Mouse (Mus musculus): ENCODE measurements around the gene Adgrv1.
"Not testable (repeated sequence)": the region's sequence is repeated elsewhere in the genome, so short reads cannot be mapped to it uniquely, and the experiment has no call there.

The Adgrv1 gene

DNA sequence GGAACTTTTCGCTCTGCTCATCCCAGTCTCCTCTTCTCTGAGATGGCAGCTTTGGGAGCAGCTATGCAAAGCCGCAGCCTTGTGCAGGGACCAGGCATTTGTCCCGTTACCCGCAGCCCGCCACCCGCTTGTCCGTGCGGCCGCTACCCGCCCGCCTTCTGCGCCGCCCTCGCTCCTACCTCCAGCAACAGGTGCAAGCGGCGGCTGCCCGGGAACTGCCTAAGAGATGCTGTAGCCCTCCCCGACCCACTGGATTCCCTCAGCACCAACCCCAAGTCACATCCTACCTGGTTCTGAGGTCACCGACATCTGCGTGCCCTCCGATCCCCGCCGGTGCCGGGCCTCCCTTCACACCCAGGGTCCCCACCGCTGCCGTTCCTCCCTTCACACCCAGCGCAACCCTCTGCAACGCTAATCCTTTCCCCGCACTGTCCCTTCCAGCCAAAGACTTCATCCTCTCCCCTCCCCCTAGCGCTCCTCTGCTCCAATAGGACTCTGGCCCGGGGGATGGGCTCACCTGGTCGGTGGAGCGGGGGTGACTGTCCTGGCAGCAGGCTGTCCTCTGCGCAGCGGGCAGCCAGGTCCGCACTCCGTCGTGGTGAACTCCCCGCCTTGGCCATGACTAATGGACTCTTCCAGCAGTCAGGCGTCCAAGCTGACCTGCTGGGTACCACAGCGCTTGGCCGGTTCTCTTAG lies at the start of gene Adgrv1:
Adgrv1 (minus strand) TSS at position 435 of the 696 bp plus-strand sequence.
- DNase-seq (ENCODE audit: low read depth, low spot score), result peak; percentile 88

DNA sequence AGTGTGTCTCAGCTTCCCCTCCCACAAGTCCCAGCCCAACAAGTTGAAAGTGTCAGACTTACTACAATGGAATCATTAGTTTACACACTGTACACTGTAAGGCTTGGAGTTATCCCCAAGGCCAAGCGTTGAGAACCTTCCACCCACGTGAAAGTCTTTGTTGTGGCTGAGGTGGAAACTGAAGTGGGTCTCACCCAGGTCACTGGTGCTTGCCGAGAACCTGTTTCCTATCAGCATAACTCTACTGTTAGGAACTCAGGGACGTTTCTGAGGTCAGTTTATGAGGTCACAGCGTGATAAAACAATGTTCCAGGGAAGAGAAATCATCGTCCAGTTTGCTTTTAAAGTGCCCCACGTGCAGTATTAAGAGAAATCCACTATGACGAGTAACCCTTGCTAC lies 42.4 kb upstream of the Adgrv1 start:
- DNase-seq (ENCODE audit: low read depth, low spot score), result no peak

DNA sequence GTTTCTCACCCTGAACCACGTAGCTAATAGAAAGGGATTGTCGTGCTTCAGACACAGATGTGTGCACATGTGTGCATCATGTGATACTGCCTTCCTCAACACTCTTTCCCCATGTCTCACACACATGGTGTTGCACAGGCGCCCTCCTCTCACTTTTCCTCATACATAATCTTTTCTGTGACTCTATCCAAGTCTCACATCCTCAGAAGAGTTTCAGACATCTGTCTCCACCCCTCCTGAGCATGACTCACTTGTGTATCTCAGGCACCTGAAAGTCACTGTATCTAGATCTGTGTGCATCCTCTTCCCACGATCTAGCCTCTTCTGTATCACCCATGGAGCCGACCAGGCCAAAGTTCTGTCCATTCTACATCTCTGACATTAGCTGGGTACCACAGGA lies 34.8 kb upstream of the Adgrv1 start:
- DNase-seq (ENCODE audit: low read depth, low spot score), result peak; percentile 29

DNA sequence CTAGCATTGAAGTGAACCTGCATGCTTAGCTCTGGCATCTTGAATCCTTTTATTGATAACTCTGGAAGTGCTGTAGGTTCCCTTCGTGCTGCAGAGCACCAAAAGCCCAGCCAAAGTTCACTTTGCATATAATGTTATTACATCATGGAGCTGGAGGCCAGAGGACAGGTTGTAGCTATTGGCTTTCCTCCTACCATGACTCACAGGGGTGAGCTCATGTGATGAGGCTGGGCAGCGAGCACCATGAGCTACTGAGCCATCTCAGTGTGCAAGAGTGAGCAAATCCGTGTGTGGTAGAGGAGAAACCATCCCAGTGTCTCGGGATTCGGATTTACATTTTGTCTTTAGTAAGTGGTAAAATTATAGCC lies 31.4 kb upstream of the Adgrv1 start:
- DNase-seq (ENCODE audit: low read depth, low spot score), result peak; percentile 86

DNA sequence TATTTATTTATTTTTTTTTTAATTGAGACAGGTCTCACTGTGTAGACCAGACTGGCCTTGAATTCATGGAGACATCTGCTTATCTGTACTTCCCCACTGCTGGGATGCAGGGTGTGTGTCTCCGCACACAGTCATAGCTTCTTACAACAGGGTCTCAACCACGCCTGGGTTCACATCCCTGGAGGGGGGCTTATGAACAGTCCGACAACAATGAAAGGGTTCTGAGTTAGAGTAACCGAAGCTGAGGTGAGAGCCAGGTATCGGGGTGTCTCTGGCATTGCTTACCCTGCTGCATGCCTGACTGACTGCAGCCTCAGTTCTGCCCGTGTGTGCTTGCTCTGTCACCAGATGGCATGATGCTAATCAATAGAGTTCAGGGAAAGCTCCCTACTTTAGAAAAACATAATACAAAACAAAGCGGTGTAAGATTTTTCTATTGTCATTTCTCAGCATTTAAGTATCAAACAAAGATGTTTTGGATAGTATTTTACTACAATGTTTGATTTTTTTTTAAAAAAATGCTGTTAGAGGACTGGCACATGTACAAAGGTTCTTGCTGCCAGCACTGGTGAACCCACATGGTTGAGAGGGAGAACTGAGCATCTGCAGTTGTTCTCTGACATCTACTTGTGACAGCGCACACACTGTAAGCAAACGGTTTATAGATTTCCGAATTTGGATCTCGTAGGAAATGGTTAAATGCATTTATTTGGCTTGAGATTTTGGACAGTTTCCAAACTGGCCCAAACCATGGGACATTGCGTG lies 30.8 kb upstream of the Adgrv1 start:
- peak; percentile 44 for DNase-seq (ENCODE audit: low read depth, low spot score)

DNA sequence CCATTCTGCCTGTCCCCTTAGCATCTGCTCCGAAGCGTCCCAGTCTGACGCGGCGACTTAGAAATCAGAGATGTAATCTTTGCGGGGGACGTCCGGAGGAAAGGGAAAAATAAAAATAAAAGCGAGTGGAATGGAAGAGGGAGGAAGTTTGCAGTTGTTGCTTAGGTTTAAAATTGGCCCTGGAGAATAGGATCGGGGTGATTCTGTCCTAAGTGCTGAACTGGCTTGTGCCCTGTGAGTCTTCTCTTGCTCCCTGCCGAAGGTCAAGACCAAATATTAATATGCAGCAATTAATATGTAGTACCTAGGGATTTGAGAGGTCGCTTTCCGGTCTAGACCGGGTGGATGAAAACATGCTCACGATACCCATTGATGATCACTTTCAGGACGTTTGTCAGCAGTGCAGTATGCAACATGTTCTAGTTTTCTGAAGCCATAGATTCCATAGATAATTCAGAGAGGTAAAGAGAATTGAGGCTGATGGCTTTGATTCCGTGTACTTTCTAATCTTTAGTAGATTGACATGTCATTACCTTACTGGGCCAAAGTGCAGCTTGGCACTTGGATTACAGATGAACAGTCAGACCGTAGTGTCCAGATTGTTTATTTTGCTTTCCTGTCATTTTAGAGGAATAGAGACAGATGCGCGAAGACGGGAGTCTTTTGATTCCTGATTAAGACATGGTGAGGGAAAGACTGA lies 25.2 kb upstream of the Adgrv1 start:
- DNase-seq (ENCODE audit: low read depth, low spot score), result no peak

DNA sequence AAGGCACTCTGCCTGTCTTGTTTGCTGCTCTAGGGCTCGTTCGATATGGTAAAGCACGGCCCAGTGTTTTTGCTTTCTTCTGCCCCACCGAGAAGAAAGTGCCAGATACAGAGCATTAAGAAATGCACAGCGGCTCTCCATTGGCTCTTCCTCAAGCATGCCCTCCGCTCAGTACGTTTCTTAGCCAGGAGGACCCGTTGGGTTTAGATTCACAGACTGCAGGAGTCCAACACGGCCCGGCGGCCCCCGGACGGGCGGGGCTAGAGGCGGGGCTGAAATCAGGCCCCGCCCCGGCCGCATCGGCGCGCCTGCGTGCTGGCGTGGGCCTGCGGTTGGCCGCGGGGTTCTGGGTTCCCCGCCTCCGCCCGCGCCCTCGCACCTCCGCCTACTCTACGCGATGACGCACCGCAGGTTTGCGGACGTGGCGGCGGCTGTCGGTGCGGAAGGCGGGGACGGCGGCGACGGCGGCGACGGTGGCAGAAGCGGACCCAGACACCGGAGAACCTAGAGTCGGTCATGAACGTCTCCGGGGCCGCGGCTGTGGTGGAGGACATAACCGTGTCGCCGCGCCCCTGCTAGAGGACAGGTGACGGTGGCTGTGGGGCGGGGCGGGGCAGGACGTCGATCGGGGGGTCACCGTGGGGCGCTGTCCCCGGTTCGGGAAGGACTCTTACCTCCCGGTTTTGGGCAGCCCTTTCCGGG lies 24.5 kb upstream of the Adgrv1 start, which contains the start of gene Lysmd3:
Lysmd3 (plus strand) TSS at position 313 of the 702 bp plus-strand sequence.
- DNase-seq (ENCODE audit: low read depth, low spot score), result peak; percentile 97

DNA sequence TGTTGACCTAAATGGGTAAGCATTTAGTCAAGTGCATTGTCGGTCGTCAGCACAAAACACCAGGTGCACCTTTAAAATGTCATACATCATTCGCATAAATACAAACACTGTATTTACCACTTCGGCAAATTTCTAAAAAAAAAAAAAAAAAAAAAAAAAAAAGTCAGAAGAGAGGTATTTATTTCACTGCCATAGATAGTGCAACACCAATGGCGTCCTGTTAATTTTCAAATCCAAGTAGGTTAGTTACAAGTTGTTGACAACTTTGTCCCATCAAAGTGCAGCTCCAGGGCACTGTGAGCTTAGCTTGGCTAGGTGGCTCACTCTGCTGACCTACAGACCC lies 24.0 kb upstream of the Adgrv1 start:
- no peak for DNase-seq (ENCODE audit: low read depth, low spot score)

DNA sequence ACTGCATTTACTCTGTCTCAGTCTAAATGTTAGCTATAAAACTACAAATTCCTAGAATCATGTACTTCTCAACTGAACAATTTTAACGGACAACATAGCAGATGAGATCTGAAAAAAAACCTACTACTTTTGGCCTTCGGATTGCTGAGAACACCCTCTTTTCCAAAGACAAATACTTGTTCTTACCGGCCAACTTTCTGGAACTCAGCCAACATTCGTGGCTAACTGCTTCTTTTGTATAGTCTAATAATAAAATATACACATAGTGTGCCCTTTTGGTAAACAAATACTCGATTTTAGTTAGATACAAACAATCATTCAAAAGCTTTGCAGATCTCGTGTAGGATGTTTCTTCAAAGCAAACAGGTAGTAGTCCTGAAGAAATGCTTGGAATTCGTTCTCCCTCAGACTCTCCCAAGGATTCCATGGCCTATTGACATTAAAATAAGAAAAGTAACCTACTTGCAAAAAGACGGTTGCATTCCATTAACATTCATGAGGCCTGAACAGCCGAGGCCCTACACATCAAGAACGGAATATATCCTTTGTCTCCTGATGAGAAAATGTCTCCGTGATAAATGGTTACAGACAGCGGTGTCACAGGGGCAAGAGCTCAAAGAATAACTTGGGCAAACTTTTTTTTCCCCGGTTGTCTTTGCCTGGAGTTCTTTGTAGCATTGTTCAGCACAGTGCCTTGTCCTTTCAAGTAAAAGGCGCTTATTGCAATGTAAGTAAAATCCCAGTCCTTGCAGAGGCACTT lies 23.3 kb upstream of the Adgrv1 start:
- DNase-seq (ENCODE audit: low read depth, low spot score), result no peak

DNA sequence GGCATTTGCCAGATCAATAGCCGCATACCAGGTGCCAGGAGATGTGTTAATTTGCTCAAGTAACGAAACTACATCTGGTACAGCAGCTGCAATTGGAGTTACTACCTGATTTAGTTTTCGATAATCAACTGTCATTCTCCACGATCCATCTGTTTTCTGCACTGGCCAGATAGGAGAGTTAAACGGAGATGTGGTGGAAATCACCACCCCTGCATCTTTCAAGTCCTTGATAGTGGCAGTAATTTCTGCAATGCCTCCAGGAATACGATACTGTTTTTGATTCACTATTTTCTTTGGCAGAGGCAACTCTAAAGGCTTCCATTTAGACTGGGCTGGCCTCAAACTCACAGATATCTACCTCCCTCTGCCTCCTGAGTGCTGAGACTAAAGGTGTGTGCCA lies 17.4 kb upstream of the Adgrv1 start:
- not testable (repeated sequence) for DNase-seq (ENCODE audit: low read depth, low spot score)

DNA sequence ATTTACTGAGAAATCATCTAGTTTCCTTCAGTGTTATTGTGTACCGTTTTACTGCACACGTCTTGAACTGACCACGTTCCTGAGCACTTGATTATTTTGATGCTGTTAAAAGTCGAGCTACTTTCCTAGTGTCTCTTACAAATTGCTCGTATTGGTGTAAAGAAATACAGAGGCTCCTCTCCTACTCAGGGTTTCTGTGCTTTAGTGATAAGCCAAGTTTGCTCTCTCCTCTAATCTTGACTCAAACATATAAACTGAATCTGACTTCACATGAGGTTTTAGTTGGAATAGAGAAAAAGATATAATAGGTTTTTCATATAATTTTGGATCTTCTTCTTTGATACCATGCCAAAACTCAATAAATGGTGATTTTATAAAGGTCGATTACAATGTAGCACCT lies 13.4 kb upstream of the Adgrv1 start:
- DNase-seq (ENCODE audit: low read depth, low spot score), result no peak

DNA sequence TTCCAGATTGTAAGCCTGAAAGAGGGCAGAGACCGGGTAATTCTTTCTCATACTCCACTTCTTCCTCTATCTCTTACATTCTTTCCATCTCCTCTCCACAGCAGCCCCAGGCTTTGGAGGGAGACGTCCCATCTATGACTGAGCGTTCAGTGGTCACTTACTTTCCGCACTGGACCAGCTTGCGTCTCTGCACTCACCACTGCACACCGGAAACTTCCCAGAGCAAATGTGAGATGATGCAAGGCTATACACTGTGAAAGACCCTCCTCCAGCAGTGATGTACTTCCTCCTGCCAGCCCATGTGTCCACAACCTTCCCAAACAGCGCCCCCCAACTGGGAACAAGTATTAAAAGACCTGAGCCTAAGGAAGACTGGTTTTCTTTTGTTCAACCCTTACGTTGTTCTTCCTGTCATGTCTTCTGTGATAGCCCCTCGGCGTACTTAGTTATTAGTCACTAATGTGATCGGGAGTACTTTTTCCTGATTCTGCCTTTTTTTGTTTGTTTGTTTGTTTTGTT lies 11.2 kb upstream of the Adgrv1 start:
- DNase-seq (ENCODE audit: low read depth, low spot score), result no peak

DNA sequence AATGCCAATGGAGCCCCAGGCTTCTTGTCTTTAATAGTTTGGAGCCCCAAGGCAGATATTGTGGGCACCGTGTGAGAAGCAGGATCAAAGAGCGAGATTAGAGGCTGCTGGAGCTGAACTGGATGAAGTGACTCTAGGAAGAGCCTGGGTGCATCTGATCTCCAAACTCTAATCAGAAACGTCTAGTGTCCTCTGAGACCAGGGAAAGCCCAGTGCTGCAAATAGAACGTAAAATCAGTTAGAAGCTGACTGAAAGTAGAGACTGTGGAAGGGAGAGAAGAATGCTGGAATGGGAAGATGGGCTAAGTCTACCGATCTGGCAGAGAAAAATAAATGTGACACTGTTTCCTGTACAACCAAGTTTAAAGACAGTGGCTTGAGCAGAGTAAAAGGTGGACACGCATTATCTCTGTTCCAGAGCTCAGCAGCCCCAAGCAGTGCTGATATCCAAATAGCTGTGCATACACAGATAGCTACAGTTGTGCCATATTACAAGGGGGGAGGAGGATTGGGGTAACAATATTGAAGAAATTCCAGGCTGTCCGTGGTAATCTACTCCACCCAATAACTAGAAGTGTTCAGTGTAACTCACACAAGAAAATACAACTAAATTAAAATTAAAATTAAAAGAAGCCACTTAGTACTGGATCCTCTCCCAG lies 9.7 kb upstream of the Adgrv1 start:
- no peak for DNase-seq (ENCODE audit: low read depth, low spot score)

DNA sequence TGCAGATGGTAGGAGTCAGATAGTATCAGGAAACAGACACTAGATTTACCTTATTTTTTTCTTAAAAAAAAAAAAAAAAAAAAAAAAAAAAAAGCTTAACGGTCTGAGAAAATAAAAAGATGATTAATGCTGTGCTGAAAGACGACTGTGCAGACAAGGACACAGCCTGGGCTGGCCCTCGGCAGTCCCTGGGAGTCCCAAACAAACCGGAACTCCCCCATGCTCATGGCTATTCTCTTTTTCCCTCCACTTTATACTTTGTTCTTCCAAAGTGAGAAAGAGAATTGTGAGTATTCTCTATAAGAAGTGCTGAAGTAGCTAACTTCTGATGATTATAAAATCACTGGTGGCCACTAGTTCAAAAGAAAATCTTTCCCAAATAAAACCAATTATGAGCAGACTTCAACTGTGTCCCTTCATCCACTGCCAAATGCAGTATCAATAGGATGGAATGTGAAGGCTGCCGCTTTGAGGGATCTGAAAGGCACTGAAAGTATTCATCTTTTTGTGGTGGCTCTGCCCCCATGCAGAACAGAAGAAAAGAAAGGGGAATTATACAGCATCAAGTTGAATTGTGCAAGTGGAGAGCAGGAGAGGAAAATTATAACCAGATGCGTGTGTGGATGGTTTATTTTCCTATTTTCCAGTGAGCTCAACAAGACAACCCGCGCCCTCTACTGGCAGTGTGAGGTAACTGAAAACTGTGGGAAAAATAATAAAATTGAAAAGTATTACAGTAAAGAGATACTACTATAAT lies 8.5 kb upstream of the Adgrv1 start:
- peak; percentile 71 for DNase-seq (ENCODE audit: low read depth, low spot score)

DNA sequence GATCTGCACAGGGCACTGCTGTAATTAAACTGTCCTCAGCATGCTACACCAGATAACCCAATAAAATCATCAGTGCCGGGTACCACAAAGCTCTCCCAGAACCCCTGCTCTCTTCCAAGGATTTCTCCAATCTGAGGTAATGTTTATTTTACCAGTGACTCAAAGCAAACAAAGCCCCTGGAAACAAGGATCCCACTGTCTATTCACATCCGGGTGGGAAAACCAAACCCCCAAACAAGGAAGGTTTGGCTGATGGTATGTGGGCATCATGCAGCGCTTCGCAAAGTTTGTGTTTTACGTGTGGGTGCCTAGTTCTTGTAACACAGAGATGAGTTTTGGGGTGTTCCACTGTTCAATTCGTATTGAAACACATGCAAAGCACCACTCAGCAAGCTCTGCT lies 7.9 kb upstream of the Adgrv1 start:
- DNase-seq (ENCODE audit: low read depth, low spot score), result no peak

DNA sequence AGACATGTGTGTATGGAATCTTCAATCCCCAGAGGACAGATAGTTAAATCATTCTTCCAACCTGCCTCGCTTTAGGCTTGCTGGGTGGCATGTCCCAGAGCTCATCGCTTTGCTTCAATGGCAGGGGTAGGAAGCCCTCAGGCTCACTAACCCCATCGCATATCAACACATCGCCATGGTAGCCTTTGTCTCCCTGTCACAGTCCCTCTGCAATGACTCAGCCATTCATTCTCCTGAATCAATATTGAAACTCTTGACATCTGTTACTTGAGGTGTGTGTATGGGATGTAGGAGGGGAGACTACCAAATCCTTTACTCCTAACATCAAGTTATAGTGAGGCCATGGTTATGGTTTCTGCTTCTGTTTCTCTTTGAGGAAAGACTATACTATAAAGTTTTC lies 6.7 kb upstream of the Adgrv1 start:
- DNase-seq (ENCODE audit: low read depth, low spot score), result no peak

DNA sequence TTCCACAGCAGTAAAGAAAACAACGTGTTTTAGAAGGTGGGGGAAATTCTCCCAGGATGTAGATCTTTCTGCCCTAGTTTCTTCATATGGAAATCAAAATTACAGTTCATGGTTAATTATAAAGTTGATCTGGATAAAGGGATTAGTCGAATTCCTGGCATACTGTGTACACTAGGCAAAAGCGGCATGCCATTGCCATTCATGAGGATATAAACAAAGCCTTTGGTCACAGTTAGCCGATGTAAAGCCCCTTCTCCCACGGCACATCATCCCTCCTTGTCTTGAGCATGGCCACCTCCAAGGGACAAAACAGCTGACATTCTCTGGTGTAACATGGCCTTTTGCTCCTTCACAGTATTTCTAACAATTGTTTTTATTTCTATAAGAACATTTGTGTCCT lies 2.4 kb downstream of the Adgrv1 start:
- DNase-seq (ENCODE audit: low read depth, low spot score), result no peak

DNA sequence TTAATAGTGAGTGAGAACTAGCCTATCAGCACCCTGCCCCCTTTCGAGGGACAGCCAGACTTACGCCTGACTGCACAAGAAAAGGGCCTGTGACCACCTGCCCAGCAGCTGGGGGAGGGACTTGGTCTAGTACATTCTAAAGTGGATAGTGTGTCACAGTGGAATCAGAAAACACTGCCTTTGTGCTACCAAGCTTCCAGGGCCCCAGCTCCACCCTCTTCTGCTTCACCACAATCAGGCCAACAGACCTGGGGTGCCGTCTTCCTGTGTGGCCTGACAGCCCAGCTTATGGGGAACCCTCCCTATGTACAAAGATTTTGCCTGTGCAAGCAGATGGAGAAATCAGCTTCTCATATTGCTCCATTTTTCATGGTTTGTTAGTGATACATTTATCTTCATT lies 3.6 kb downstream of the Adgrv1 start:
- no peak for DNase-seq (ENCODE audit: low read depth, low spot score)

DNA sequence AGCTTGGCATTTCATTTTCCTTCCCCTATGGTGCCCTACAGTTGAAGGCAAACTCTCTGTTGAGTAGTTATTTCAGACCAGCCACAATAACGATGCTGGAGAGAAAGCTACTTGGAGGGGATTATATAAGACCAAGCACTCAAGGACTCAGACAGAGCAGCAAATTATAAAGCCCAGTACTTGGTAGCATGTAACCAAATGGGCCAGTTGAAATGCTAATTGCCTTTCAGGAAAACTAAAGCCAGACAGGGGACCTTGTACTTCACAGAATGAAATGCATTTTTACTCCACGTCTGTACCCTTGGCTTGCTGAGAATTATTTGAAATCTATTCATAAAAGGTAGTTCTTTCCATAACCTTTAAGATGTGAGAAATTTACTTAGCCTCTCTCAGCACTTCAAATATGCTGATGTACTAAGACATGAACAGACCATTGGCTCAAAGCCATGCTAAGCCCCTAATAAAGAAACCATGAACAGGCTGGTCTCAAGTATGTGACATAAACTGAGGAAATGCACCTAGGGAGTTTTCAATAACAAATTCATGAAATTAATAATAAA lies 4.2 kb downstream of the Adgrv1 start:
- DNase-seq (ENCODE audit: low read depth, low spot score), result no peak

DNA sequence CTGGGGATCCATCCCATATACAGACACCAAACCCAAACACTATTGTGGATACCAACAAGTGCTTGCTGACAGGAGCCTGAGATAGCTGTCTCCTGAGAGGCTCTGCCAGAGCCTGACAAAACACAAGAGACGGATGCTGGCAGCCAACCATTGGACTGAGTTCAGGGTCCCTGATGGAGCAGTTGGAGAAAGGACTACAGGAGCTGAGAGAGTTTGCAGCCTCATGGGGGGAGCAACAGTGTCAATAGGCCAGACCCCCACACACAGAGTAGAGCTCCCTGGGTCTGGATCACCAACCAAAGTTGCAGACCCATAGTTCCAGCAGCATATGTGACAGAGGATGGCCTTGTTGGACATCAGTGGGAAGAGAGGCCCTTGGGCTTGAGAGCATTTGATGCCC lies 5.1 kb downstream of the Adgrv1 start:
- not testable (repeated sequence) for DNase-seq (ENCODE audit: low read depth, low spot score)
